Mouse (Mus musculus) MEL (cell line): ENCODE data around the gene Mrpl42. TPM values are rescaled to one million over a fixed set of nuclear protein-coding genes. Genes with fewer than 3 reads are reported as not detected.
A peak's percentile ranks its signal among the peaks of the same experiment; 100 is the strongest.

Experiments used
- DNase-seq: peaks from one replicate; pipeline ENCODE4 v3.0.0; 2011; ENCODE audit warnings: low read depth, low spot score
- H3K27ac ChIP-seq: 2 replicates; pipeline ENCODE4 v1.5.1; 2012; ENCODE audit warnings: low read depth, mild to moderate bottlenecking, control low read depth, low read length, moderate library complexity; ENCODE audit not compliant: control insufficient read depth
- H3K27me3 ChIP-seq, 2 experiments: fragments of 150-350 bp in 1 of 2; sonication (generic) in 1 of 2; 2 replicates each; pipeline ENCODE4 v1.6.1; 2012; ENCODE audit warnings: low read length in 2 of 2, mild to moderate bottlenecking in 2 of 2, improper control_type of control experiment in 1 of 2, moderate library complexity in 1 of 2; ENCODE audit not compliant: insufficient read depth in 2 of 2, control insufficient read depth in 1 of 2
- H3K36me3 ChIP-seq, 2 experiments: 2 replicates each; pipeline ENCODE4 v1.6.1; 2012 to 2014; ENCODE audit warnings: low read length in 2 of 2, improper control_type of control experiment in 1 of 2, inconsistent platforms in 1 of 2, mild to moderate bottlenecking in 1 of 2; ENCODE audit not compliant: insufficient read depth in 2 of 2, control insufficient read depth in 1 of 2
- H3K4me1 ChIP-seq, 2 experiments: fragments of 150-350 bp in 1 of 2; sonication (generic) in 1 of 2; 2 replicates each; pipeline ENCODE4 v1.6.1; 2012; ENCODE audit warnings: low read length in 2 of 2, improper control_type of control experiment in 1 of 2, mild to moderate bottlenecking in 1 of 2; ENCODE audit not compliant: insufficient read depth in 2 of 2, control insufficient read depth in 1 of 2
- H3K4me3 ChIP-seq, 2 experiments: fragments of 150-350 bp in 1 of 2; sonication (generic) in 1 of 2; 2 replicates each; pipeline ENCODE4 v1.5.1; 2012; ENCODE audit warnings: low read depth in 2 of 2, low read length in 2 of 2, mild to moderate bottlenecking in 2 of 2, moderate library complexity in 2 of 2, control low read depth in 1 of 2, improper control_type of control experiment in 1 of 2; ENCODE audit not compliant: control insufficient read depth in 1 of 2, insufficient read depth in 1 of 2
- H3K79me2 ChIP-seq: 2 replicates; pipeline ENCODE4 v1.6.1; 2012; ENCODE audit warnings: mild to moderate bottlenecking, low read length, moderate library complexity; ENCODE audit not compliant: control insufficient read depth, poor library complexity, insufficient read depth
- H3K9ac ChIP-seq: 2 replicates; pipeline ENCODE4 v1.6.1; 2012; ENCODE audit warnings: low read depth, mild to moderate bottlenecking, control low read depth, low read length, moderate library complexity; ENCODE audit not compliant: control insufficient read depth, poor library complexity, severe bottlenecking
- H3K9me3 ChIP-seq: fragments of 150-350 bp; sonication (generic); replicated peaks from 2 replicates; pipeline ENCODE4 v1.6.1; 2012; ENCODE audit warnings: mild to moderate bottlenecking, low read length, improper control_type of control experiment, moderate library complexity; ENCODE audit not compliant: insufficient read depth
- E2F4 ChIP-seq: IDR thresholded peaks from 2 replicates; pipeline ENCODE4 v1.6.1; 2011; ENCODE audit warnings: low read depth, low read length, improper control_type of control experiment, borderline replicate concordance
- ELF1 ChIP-seq: IDR thresholded peaks from 2 replicates; pipeline ENCODE4 v1.6.1; 2014; ENCODE audit warnings: low read depth, mild to moderate bottlenecking, inconsistent platforms, low read length, improper control_type of control experiment, moderate library complexity
- ETS1 ChIP-seq: IDR thresholded peaks from 2 replicates; pipeline ENCODE4 v1.6.1; 2012; ENCODE audit warnings: low read depth, mild to moderate bottlenecking, inconsistent platforms, low read length, improper control_type of control experiment, moderate library complexity
- GABPA ChIP-seq: IDR thresholded peaks from 2 replicates; pipeline ENCODE4 v1.6.1; 2012; ENCODE audit warnings: low read depth, mild to moderate bottlenecking, inconsistent platforms, low read length, improper control_type of control experiment, moderate library complexity
- HCFC1 ChIP-seq: IDR thresholded peaks from 2 replicates; pipeline ENCODE4 v1.6.1; 2012; ENCODE audit warnings: low read depth, mild to moderate bottlenecking, inconsistent platforms, low read length, improper control_type of control experiment, moderate library complexity
- KAT2A ChIP-seq: conservative IDR thresholded peaks from 2 replicates; pipeline ENCODE4 v1.6.1; 2012; ENCODE audit warnings: low read depth, low read length, improper control_type of control experiment, inconsistent platforms
- MAX ChIP-seq: IDR thresholded peaks from 2 replicates; pipeline ENCODE4 v1.6.1; 2011; ENCODE audit warnings: low read length, improper control_type of control experiment
- MAZ ChIP-seq: IDR thresholded peaks from 2 replicates; pipeline ENCODE4 v1.6.1; 2012; ENCODE audit warnings: low read depth, mild to moderate bottlenecking, inconsistent platforms, low read length, improper control_type of control experiment
- MXI1 ChIP-seq: IDR thresholded peaks from 2 replicates; pipeline ENCODE4 v1.6.1; 2011; ENCODE audit warnings: mild to moderate bottlenecking, low read depth, low read length, improper control_type of control experiment
- MYC ChIP-seq: IDR thresholded peaks from 2 replicates; pipeline ENCODE4 v1.6.1; 2011; ENCODE audit warnings: low read depth, mild to moderate bottlenecking, low read length, improper control_type of control experiment, moderate library complexity
- NELFE ChIP-seq: IDR thresholded peaks from 2 replicates; pipeline ENCODE4 v1.6.1; 2011; ENCODE audit warnings: low read depth, low read length, improper control_type of control experiment
- NRF1 ChIP-seq: IDR thresholded peaks from 2 replicates; pipeline ENCODE4 v1.6.1; 2014; ENCODE audit warnings: low read depth, mild to moderate bottlenecking, inconsistent platforms, low read length, improper control_type of control experiment, moderate library complexity; ENCODE audit not compliant: poor library complexity, insufficient read depth, severe bottlenecking
- POLR2A ChIP-seq, 2 experiments: IDR thresholded peaks; 2 replicates each; pipeline ENCODE4 v1.6.1; 2011 to 2012; ENCODE audit warnings: low read length in 2 of 2, mild to moderate bottlenecking in 2 of 2, control low read depth in 1 of 2, improper control_type of control experiment in 1 of 2, low read depth in 1 of 2, moderate library complexity in 1 of 2; ENCODE audit not compliant: control insufficient read depth in 1 of 2, insufficient read depth in 1 of 2, poor library complexity in 1 of 2
- POLR2AphosphoS2 ChIP-seq: IDR thresholded peaks from 2 replicates; pipeline ENCODE4 v1.6.1; 2011; ENCODE audit warnings: low read length, improper control_type of control experiment
- POLR2AphosphoS5 ChIP-seq: IDR thresholded peaks from 2 replicates; pipeline ENCODE4 v1.6.1; 2012; ENCODE audit warnings: low read depth, borderline replicate concordance, mild to moderate bottlenecking, inconsistent platforms, low read length, moderate library complexity, mixed read lengths
- RCOR1 ChIP-seq: IDR thresholded peaks from 2 replicates; pipeline ENCODE4 v1.6.1; 2012; ENCODE audit warnings: low read depth, mild to moderate bottlenecking, inconsistent platforms, low read length, improper control_type of control experiment
- SIN3A ChIP-seq: IDR thresholded peaks from 2 replicates; pipeline ENCODE4 v1.6.1; 2012; ENCODE audit warnings: low read length, improper control_type of control experiment, inconsistent platforms
- TBP ChIP-seq: IDR thresholded peaks from 2 replicates; pipeline ENCODE4 v1.8.0; 2011; ENCODE audit warnings: low read depth, low read length, improper control_type of control experiment
- TCF12 ChIP-seq: IDR thresholded peaks from 2 replicates; pipeline ENCODE4 v1.6.1; 2014; ENCODE audit warnings: low read depth, mild to moderate bottlenecking, inconsistent platforms, low read length, improper control_type of control experiment, moderate library complexity
- UBTF ChIP-seq: IDR thresholded peaks from 2 replicates; pipeline ENCODE4 v1.6.1; 2012; ENCODE audit warnings: low read depth, mild to moderate bottlenecking, inconsistent platforms, low read length, improper control_type of control experiment, moderate library complexity, borderline replicate concordance; ENCODE audit not compliant: insufficient read depth
- USF2 ChIP-seq, 2 experiments: IDR thresholded peaks; 2 replicates each; pipeline ENCODE4 v1.6.1; 2011 to 2012; ENCODE audit warnings: improper control_type of control experiment in 2 of 2, low read length in 2 of 2, borderline replicate concordance in 1 of 2, inconsistent platforms in 1 of 2, low read depth in 1 of 2, mild to moderate bottlenecking in 1 of 2; ENCODE audit not compliant: insufficient read depth in 1 of 2
- ZKSCAN1 ChIP-seq: IDR thresholded peaks from 2 replicates; pipeline ENCODE4 v1.6.1; 2012; ENCODE audit warnings: low read depth, mild to moderate bottlenecking, inconsistent platforms, low read length, improper control_type of control experiment, moderate library complexity
- ZMIZ1 ChIP-seq: IDR thresholded peaks from 2 replicates; pipeline ENCODE4 v1.6.1; 2012; ENCODE audit warnings: low read depth, mild to moderate bottlenecking, inconsistent platforms, low read length, improper control_type of control experiment, moderate library complexity
- polyA plus RNA-seq, 2 experiments: library from polyadenylated mRNA; stranded (reverse) in 1 of 2; unstranded in 1 of 2; fragments of >175 nt in 1 of 2; fragments of >200 nt in 1 of 2; gene quantifications; 2 replicates each; pipeline versions ENCODE4 v1.2.1 to v1.2.4; 2012; ENCODE audit warnings: low replicate concordance in 2 of 2, low read depth in 1 of 2; ENCODE audit not compliant: insufficient read length in 2 of 2, insufficient read depth in 1 of 2, missing spikeins in 1 of 2
- total RNA-seq: library from RNA; depleted of rRNA; stranded (reverse); fragments of 300-350 nt; gene quantifications from 2 replicates; pipeline ENCODE4 v1.2.3, GENCODE M21; 2012

Gene Mrpl42
- total and polyA plus RNA-seq, 3 experiments, result 187 to 1,026 (median 298) TPM

DNA sequence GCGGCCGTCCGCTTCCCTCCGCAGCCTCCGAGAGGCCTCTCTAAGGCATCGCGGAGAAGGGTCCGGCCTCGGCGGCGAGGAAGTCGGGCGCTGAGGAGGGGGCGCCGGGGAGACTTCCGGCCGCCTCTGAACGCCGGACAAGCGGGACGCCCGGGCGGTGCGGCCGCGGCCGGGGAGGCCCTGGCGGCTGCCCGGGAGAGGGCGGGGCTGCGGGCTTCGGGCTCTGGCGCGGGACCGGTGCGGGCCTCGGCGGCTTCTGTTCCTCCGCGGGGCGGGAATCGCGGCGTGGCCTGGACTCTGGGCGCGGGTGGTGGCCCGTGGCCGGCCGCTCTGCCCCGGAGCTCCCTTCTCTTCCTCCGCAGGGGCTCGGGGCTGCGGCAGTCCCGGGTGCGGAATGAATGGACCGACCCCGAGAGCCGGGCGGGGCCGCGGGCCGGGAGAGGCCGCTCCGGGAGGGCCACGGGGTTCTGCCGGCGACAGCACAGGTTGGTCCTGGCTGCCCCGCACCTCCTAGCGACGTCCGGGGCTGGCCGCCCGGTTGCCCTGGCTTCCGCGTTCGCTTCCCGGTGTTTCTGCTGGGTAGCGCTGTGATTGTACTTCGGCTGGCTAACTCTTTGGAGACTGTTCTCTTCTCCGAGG is 13.7 kb upstream of the Mrpl42 start:
- peak overlapping the region; percentile 90 for H3K27ac ChIP-seq
- no peaks in the 10 kb centered on the region for H3K9me3 ChIP-seq
- H3K36me3 ChIP-seq, result peaks cover 9 to 38% of the 10 kb centered on the region in 2 experiments; a peak in 3 of 4 replicates
- H3K79me2 ChIP-seq, result peaks cover 52% of the 10 kb centered on the region
- H3K4me3 ChIP-seq, result peak overlapping the region; percentile 68 to 83
- H3K4me1 ChIP-seq, result peaks cover 9 to 18% of the 10 kb centered on the region in 2 experiments; a peak in 3 of 4 replicates
- peak overlapping the region; percentile 100 for H3K9ac ChIP-seq
- no peaks in the 10 kb centered on the region for H3K27me3 ChIP-seq
- TF ChIP-seq TBP, result no peak; the same call in 1 of the 2 replicates
- no peak for TF ChIP-seq MAZ
- TF ChIP-seq ZKSCAN1, result no peak
- TF ChIP-seq POLR2A (IDR thresholded peaks at IDR 0.05; ENCODE audit: control insufficient read depth in 1 of 2, insufficient read depth in 1 of 2, low read depth in 1 of 2, low read length in 2 of 2, poor library complexity in 1 of 2), result 0 out of 4 replicates have a peak, but pooled peaks of 1 of the 2 experiments have one; percentile 31
- TF ChIP-seq UBTF, result peak; percentile 19; the same call in 1 of the 2 replicates
- DNase-seq, result peak; percentile 51

DNA sequence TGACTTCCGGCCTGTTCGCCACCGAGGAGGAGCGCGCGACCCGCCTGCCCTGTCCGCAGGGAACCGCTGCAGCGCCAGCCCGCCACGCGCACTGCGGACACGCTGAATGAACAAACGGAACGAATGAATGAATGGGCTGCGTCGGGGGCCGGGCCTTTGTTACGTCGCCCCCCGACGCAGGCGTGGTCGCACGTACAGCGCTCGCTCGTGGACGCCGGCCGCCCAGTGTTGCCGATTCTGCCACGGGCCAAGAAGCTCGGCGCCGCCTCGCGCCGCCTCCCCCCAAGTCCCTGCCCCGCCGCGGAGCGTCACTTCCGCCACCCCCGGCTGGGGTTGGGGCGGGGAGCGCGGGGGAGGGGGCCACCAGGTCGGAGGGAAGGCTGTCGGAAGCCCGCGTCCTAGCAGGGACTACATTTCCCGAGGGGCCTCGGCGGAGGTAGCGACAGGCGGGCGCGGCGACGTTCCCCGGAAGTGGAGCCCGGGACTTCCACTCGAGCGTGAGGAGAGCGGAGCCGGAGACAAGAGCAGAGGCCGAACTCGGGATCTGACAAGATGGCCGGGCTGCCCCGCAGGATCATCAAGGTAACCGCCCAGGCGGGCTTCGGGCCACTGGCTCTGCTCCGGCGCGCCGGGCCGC is 13.0 kb upstream of the Mrpl42 start, which contains the start of gene Ube2n:
Ube2n (plus strand) TSS at position 490 of the 637 bp plus-strand sequence.
- Histone ChIP-seq H3K4me3 (peak within 1 kb of the TSS; percentile 68 to 83), H3K9me3 (no peaks in the 10 kb centered on the region), H3K36me3 (peaks cover 9 to 31% of the 10 kb centered on the region in 2 experiments; a peak in 3 of 4 replicates), H3K27ac (peak within 1 kb of the TSS; percentile 90), H3K27me3 (no peaks in the 10 kb centered on the region), H3K4me1 (peaks cover 5 to 15% of the 10 kb centered on the region in 2 experiments; a peak in 3 of 4 replicates), H3K9ac (peak within 1 kb of the TSS; percentile 100), H3K79me2 (peaks cover 45% of the 10 kb centered on the region)
- TF ChIP-seq ETS1 (peak; percentile 33; the same call in 1 of the 2 replicates), KAT2A (peak; percentile 83), POLR2AphosphoS2 (peak; percentile 97), POLR2A (IDR thresholded peaks at IDR 0.05; ENCODE audit: control insufficient read depth in 1 of 2, insufficient read depth in 1 of 2, low read depth in 1 of 2, low read length in 2 of 2, poor library complexity in 1 of 2) (peak; percentile 94 to 98), GABPA (no peak), HCFC1 (peak; percentile 94), TCF12 (peak; percentile 57), NELFE (peak; percentile 95), MXI1 (peak; percentile 93), USF2 (IDR thresholded peaks at IDR 0.05; ENCODE audit: borderline replicate concordance in 1 of 2, insufficient read depth in 1 of 2, low read depth in 1 of 2, low read length in 2 of 2) (no peak), E2F4 (no peak; the same call in 1 of the 2 replicates), NRF1 (peak; percentile 70), MAX (peak; percentile 76; the same call in 1 of the 2 replicates), MAZ (peak; percentile 97), SIN3A (peak; percentile 88), MYC (peak; percentile 70; the same call in 1 of the 2 replicates), POLR2AphosphoS5 (no peak), TBP (peak; percentile 11; the same call in 1 of the 2 replicates), RCOR1 (0 out of 2 replicates have a peak, but pooled peaks have one; percentile 22), UBTF (peak; percentile 31; the same call in 1 of the 2 replicates), ZKSCAN1 (no peak), ZMIZ1 (peak; percentile 78; the same call in 1 of the 2 replicates), ELF1 (peak; percentile 92)
- DNase-seq, result peak; percentile 98
